Mouse (Mus musculus) spleen, adult 2 months (tissue): ENCODE measurements around the gene Zfp260.

Experiments used
- CTCF ChIP-seq: fragments of 200-500 bp; IDR thresholded peaks from 2 replicates; pipeline ENCODE4 v1.5.1; 2011; ENCODE audit warnings: mild to moderate bottlenecking, inconsistent platforms; ENCODE audit not compliant: insufficient read depth, insufficient read length, insufficient replicate concordance; ENCODE audit errors: extremely low read depth
- POLR2A ChIP-seq: fragments of 200-500 bp; IDR thresholded peaks from 2 replicates; pipeline ENCODE4 v1.6.1; 2011; ENCODE audit warnings: low read depth, low read length, inconsistent platforms

- TF ChIP-seq POLR2A (no peak), CTCF (no peak)
Measured at GRCm38 (mm10) chr7:30048126-30048525, 46.5 kb upstream of the Zfp260 start.
